Mouse (Mus musculus) kidney, postnatal 0 days (tissue): Measurements from ENCODE around the gene Slc4a8. TPM values are rescaled to one million over a fixed set of nuclear protein-coding genes. Genes with fewer than 3 reads are reported as not detected.

Experiments
- ATAC-seq: fragments of 200-750 bp; cut with Nextera tagmentation; replicated peaks from 2 replicates; pipeline ENCODE4 v1.8.0; 2017; ENCODE audit warnings: low read depth, moderate number of reproducible peaks, moderate TSS enrichment, moderate library complexity; ENCODE audit not compliant: low FRiP score
- DNase-seq: peaks from one replicate; pipeline ENCODE4 v3.0.0-alpha.2; 2016; ENCODE audit warnings: low spot score
- H3K27ac ChIP-seq: fragments of 300-500 bp; sonication (generic); 2 replicates; pipeline ENCODE4 v1.5.1; 2014; ENCODE audit warnings: mild to moderate bottlenecking
- H3K27me3 ChIP-seq: fragments of 300-500 bp; sonication (generic); 2 replicates; pipeline ENCODE4 v1.6.1; 2014; ENCODE audit warnings: low read length, mixed read lengths; ENCODE audit not compliant: insufficient read depth
- H3K36me3 ChIP-seq: fragments of 300-500 bp; sonication (generic); 2 replicates; pipeline ENCODE4 v1.6.1; 2014; ENCODE audit warnings: low read length, mixed read lengths; ENCODE audit not compliant: insufficient read depth
- H3K4me1 ChIP-seq: fragments of 300-500 bp; sonication (generic); replicated peaks from 2 replicates; pipeline ENCODE4 v1.6.1; 2014; ENCODE audit warnings: antibody characterized with exemption, low read length, mixed read lengths; ENCODE audit not compliant: insufficient read depth
- H3K4me2 ChIP-seq: fragments of 300-500 bp; sonication (generic); 2 replicates; pipeline ENCODE4 v1.6.1; 2014; ENCODE audit warnings: mild to moderate bottlenecking, low read length, moderate library complexity, mixed read lengths
- H3K4me3 ChIP-seq: fragments of 300-500 bp; sonication (generic); replicated peaks from 2 replicates; pipeline ENCODE4 v1.5.1; 2014; ENCODE audit warnings: low read depth, low read length
- H3K9ac ChIP-seq: fragments of 300-500 bp; sonication (generic); 2 replicates; pipeline ENCODE4 v1.6.1; 2014; ENCODE audit warnings: low read depth, low read length
- H3K9me3 ChIP-seq: fragments of 300-500 bp; sonication (generic); replicated peaks from 2 replicates; pipeline ENCODE4 v1.6.1; 2016; ENCODE audit warnings: low read length, inconsistent platforms, mixed read lengths
- CTCF ChIP-seq: IDR thresholded peaks from 2 replicates; pipeline ENCODE4 v1.5.1; 2016; ENCODE audit warnings: antibody characterized with exemption, low read depth, mild to moderate bottlenecking, moderate library complexity
- WGBS: fragments of 180-500 bp; shearing (Covaris S2); extraction: QIAGEN DNeasy Blood & Tissue Kit; methylation state at CpG from one replicate; pipeline ENCODE4 v1.1.7; 2014; 5-methylcytosine and 5-hydroxymethylcytosine counted together
- polyA plus RNA-seq: library from polyadenylated mRNA; unstranded; fragments of >200 nt; fragmentation: Nextera tagmentation; extraction: Ambion mirVana; gene quantifications from 2 replicates; pipeline ENCODE4 v1.2.1, GENCODE M21; 2015

Gene Slc4a8
- polyA plus RNA-seq, 1 experiment from 2014 or later: 7.5 TPM

- H3K9ac ChIP-seq: no peak overlapping the region
- no peak for TF ChIP-seq CTCF
- ATAC-seq (no peak), DNase-seq (no peak)
- H3K36me3 ChIP-seq: no peaks in the 10 kb centered on the region
- no peaks in the 10 kb centered on the region for H3K27me3 ChIP-seq
- H3K27ac ChIP-seq: no peak overlapping the region
- H3K4me1 ChIP-seq: no peaks in the 10 kb centered on the region; the same call in 1 of the 2 replicates
- H3K4me3 ChIP-seq: no peak overlapping the region
- H3K9me3 ChIP-seq: no peaks in the 10 kb centered on the region; the same call in 1 of the 2 replicates
- WGBS: 40% methylated on average over 26 of the region's 26 CpGs
- H3K4me2 ChIP-seq: no peak overlapping the region
Observed at GRCm38 (mm10) chr15:100845049-100845879, 83.7 kb downstream of the Slc4a8 start.

- no peak overlapping the region for H3K4me2 ChIP-seq
- WGBS: 82% methylated on average over 6 of the region's 6 CpGs
- peak; percentile 33; the same call in 1 of the 2 replicates for TF ChIP-seq CTCF
- H3K4me3 ChIP-seq: no peak overlapping the region
- H3K9me3 ChIP-seq: no peaks in the 10 kb centered on the region; the same call in 1 of the 2 replicates
- H3K4me1 ChIP-seq: no peaks in the 10 kb centered on the region; the same call in 1 of the 2 replicates
- no peaks in the 10 kb centered on the region for H3K27me3 ChIP-seq
- ATAC-seq: no peak
- H3K27ac ChIP-seq: no peak overlapping the region
- no peak for DNase-seq
- H3K9ac ChIP-seq: no peak overlapping the region
- H3K36me3 ChIP-seq: no peaks in the 10 kb centered on the region
Observed at GRCm38 (mm10) chr15:100847193-100847592, 85.6 kb downstream of the Slc4a8 start.

GRCm38 (mm10) chr15:100857586-100857985, 96.0 kb downstream of the Slc4a8 start:
- H3K27me3 ChIP-seq: no peaks in the 10 kb centered on the region
- no peak for ATAC-seq
- H3K4me1 ChIP-seq: no peaks in the 10 kb centered on the region
- no peak for TF ChIP-seq CTCF
- no peak for DNase-seq
- H3K9ac ChIP-seq: no peak overlapping the region
- H3K27ac ChIP-seq: no peak overlapping the region
- no peak overlapping the region for H3K4me2 ChIP-seq
- 71% methylated on average over 3 of the region's 3 CpGs for whole genome bisulfite sequencing
- no peak overlapping the region for H3K4me3 ChIP-seq
- H3K9me3 ChIP-seq: no peaks in the 10 kb centered on the region
- H3K36me3 ChIP-seq: no peaks in the 10 kb centered on the region

- ATAC-seq (no peak), DNase-seq (no peak)
- H3K36me3 ChIP-seq: no peaks in the 10 kb centered on the region
- no peak overlapping the region for H3K9ac ChIP-seq
- no peaks in the 10 kb centered on the region for H3K9me3 ChIP-seq
- TF ChIP-seq CTCF: no peak
- no peak overlapping the region for H3K4me3 ChIP-seq
- no peak overlapping the region for H3K27ac ChIP-seq
- H3K4me2 ChIP-seq: no peak overlapping the region
- H3K4me1 ChIP-seq: no peaks in the 10 kb centered on the region
- H3K27me3 ChIP-seq: no peaks in the 10 kb centered on the region
- 36% methylated on average over 5 of the region's 5 CpGs for WGBS
Observed at GRCm38 (mm10) chr15:100860856-100861255, 99.3 kb downstream of the Slc4a8 start.

GRCm38 (mm10) chr15:100865556-100865955, 104.0 kb downstream of the Slc4a8 start:
- no peak for ATAC-seq
- Histone ChIP-seq H3K9me3 (no peaks in the 10 kb centered on the region), H3K4me1 (no peaks in the 10 kb centered on the region), H3K36me3 (no peaks in the 10 kb centered on the region), H3K27me3 (peaks cover 3% of the 10 kb centered on the region; the same call in 1 of the 2 replicates), H3K4me2 (no peak overlapping the region), H3K27ac (no peak overlapping the region), H3K4me3 (no peak overlapping the region), H3K9ac (no peak overlapping the region)
- no peak for DNase-seq
- peak; percentile 15; the same call in 1 of the 2 replicates for TF ChIP-seq CTCF
- WGBS: 40% methylated on average over 3 of the region's 3 CpGs

- no peak for TF ChIP-seq CTCF
- Histone ChIP-seq H3K4me2 (peak within 1 kb of the TSS; percentile 91), H3K27me3 (peaks cover 19% of the 10 kb centered on the region), H3K36me3 (no peaks in the 10 kb centered on the region), H3K9ac (peak within 1 kb of the TSS; percentile 61; the same call in 1 of the 2 replicates), H3K4me1 (peaks cover 3% of the 10 kb centered on the region; the same call in 1 of the 2 replicates), H3K9me3 (no peaks in the 10 kb centered on the region), H3K27ac (no peak within 1 kb of the TSS), H3K4me3 (peak within 1 kb of the TSS; percentile 35)
- WGBS: 74% methylated on average over 7 of the region's 7 CpGs
- ATAC-seq: no peak
- no peak for DNase-seq
Observed at GRCm38 (mm10) chr15:100869558-100869957, 108.0 kb downstream of the Slc4a8 start, which contains the start of gene Scn8a. TSS of gene Scn8a (plus strand) at chr15:100869858.
